Mouse (Mus musculus): ENCODE measurements around the gene Tmem253.

Tmem253 gene

GRCm38 (mm10) chr14:52015445-52016100 lies at the start of gene Tmem253:
TSS of gene Tmem253 (plus strand) at chr14:52015658.
- DNase-seq, result no peak

- DNase-seq, result no peak
Measured at GRCm38 (mm10) chr14:51967400-51967799, 48.1 kb upstream of the Tmem253 start.

GRCm38 (mm10) chr14:51979252-51979651 lies 36.2 kb upstream of the Tmem253 start:
- no peak for DNase-seq

GRCm38 (mm10) chr14:51983251-51983650 lies 32.2 kb upstream of the Tmem253 start:
- no peak for DNase-seq

GRCm38 (mm10) chr14:51983855-51984246 lies 31.6 kb upstream of the Tmem253 start:
- no peak for DNase-seq

GRCm38 (mm10) chr14:51984247-51985231 lies 30.9 kb upstream of the Tmem253 start, which contains the start of gene Arhgef40:
TSS of gene Arhgef40 (plus strand) at chr14:51984719.
- DNase-seq, result peak; percentile 61

GRCm38 (mm10) chr14:51985301-51986152 lies 29.9 kb upstream of the Tmem253 start:
- peak; percentile 51 for DNase-seq

- DNase-seq, result no peak
Measured at GRCm38 (mm10) chr14:51986153-51986505, 29.3 kb upstream of the Tmem253 start.

- no peak for DNase-seq
Measured at GRCm38 (mm10) chr14:51987177-51987576, 28.3 kb upstream of the Tmem253 start.

GRCm38 (mm10) chr14:51988731-51989130 lies 26.7 kb upstream of the Tmem253 start:
- peak; percentile 83 for DNase-seq

GRCm38 (mm10) chr14:51989461-51989970 lies 25.9 kb upstream of the Tmem253 start:
- no peak for DNase-seq

GRCm38 (mm10) chr14:51994453-51994852 lies 21.0 kb upstream of the Tmem253 start:
- DNase-seq, result no peak

- no peak for DNase-seq
Measured at GRCm38 (mm10) chr14:51995219-51995871, 20.1 kb upstream of the Tmem253 start.

GRCm38 (mm10) chr14:51996231-51996841 lies 19.1 kb upstream of the Tmem253 start:
- no peak for DNase-seq

GRCm38 (mm10) chr14:51996866-51997265 lies 18.6 kb upstream of the Tmem253 start:
- no peak for DNase-seq

- DNase-seq, result no peak
Measured at GRCm38 (mm10) chr14:51997483-51997882, 18.0 kb upstream of the Tmem253 start.

- DNase-seq, result no peak
Measured at GRCm38 (mm10) chr14:52003981-52004495, 11.4 kb upstream of the Tmem253 start.

- DNase-seq, result no peak
Measured at GRCm38 (mm10) chr14:52005141-52005540, 10.3 kb upstream of the Tmem253 start.

GRCm38 (mm10) chr14:52005616-52006015 lies 9.8 kb upstream of the Tmem253 start:
- DNase-seq, result no peak

- no peak for DNase-seq
Measured at GRCm38 (mm10) chr14:52006241-52006640, 9.2 kb upstream of the Tmem253 start.

- no peak for DNase-seq
Measured at GRCm38 (mm10) chr14:52006771-52007170, 8.7 kb upstream of the Tmem253 start.

All from kidney, adult 9 months (tissue).